Mouse (Mus musculus) CH12.LX (cell line): ENCODE results near the gene Cers5. TPM values are rescaled to one million over a fixed set of nuclear protein-coding genes. Genes with fewer than 3 reads are reported as not detected.

ENCODE experiments used
- DNase-seq: peaks from one replicate; pipeline ENCODE4 v3.0.0-alpha.2; 2013; ENCODE audit errors: extremely low read depth
- H3K27ac ChIP-seq: 2 replicates; pipeline ENCODE4 v1.5.1; 2012; ENCODE audit warnings: low read depth, mild to moderate bottlenecking, control low read depth, moderate library complexity; ENCODE audit not compliant: insufficient read depth
- H3K27me3 ChIP-seq: replicated peaks from 2 replicates; pipeline ENCODE3; 2012; ENCODE audit warnings: inconsistent platforms
- H3K36me3 ChIP-seq, 2 experiments: replicated peaks in 1 of 2; 2 replicates each; pipeline versions ENCODE3 to v1.6.1; 2012; ENCODE audit warnings: inconsistent platforms in 1 of 2, low read length in 1 of 2, mild to moderate bottlenecking in 1 of 2, mixed read lengths in 1 of 2, moderate library complexity in 1 of 2; ENCODE audit not compliant: control insufficient read depth in 1 of 2, insufficient read depth in 1 of 2
- H3K4me1 ChIP-seq, 2 experiments: 2 replicates each; pipeline ENCODE4 v1.6.1; 2012; ENCODE audit warnings: inconsistent platforms in 1 of 2, moderate library complexity in 1 of 2; ENCODE audit not compliant: insufficient read depth in 2 of 2, control insufficient read depth in 1 of 2
- H3K4me2 ChIP-seq: 2 replicates; pipeline ENCODE4 v1.6.1; 2012; ENCODE audit warnings: low read depth, mild to moderate bottlenecking, control low read depth; ENCODE audit not compliant: poor library complexity, insufficient read depth, severe bottlenecking
- H3K4me3 ChIP-seq, 3 experiments: fragments of 150-350 bp in 1 of 3; sonication (generic) in 1 of 3; replicated peaks in 1 of 3; 2 replicates each; pipeline versions ENCODE3 to v1.5.1; 2011 to 2012; ENCODE audit warnings: low read depth in 2 of 3, low read length in 2 of 3, mild to moderate bottlenecking in 2 of 3, moderate library complexity in 2 of 3, control low read depth in 1 of 3, improper control_type of control experiment in 1 of 3, inconsistent platforms in 1 of 3, mixed read lengths in 1 of 3; ENCODE audit not compliant: poor library complexity in 1 of 3
- H3K79me2 ChIP-seq: replicated peaks from 2 replicates; pipeline ENCODE4 v1.6.1; 2012; ENCODE audit warnings: mild to moderate bottlenecking, moderate library complexity; ENCODE audit not compliant: control insufficient read depth, poor library complexity, insufficient read depth, severe bottlenecking; ENCODE audit errors: extremely low read depth
- H3K9ac ChIP-seq: 2 replicates; pipeline ENCODE4 v1.6.1; 2012; ENCODE audit warnings: low read depth, mild to moderate bottlenecking, control low read depth, moderate library complexity; ENCODE audit not compliant: insufficient read depth
- H3K9me3 ChIP-seq: replicated peaks from 2 replicates; pipeline ENCODE3; 2012; ENCODE audit warnings: low read length, inconsistent platforms, mixed read lengths
- CHD1 ChIP-seq: IDR thresholded peaks from 2 replicates; pipeline ENCODE4 v1.6.1; 2012; ENCODE audit warnings: low read depth, low read length, improper control_type of control experiment, inconsistent platforms
- CHD2 ChIP-seq: IDR thresholded peaks from 2 replicates; pipeline ENCODE4 v1.6.1; 2011; ENCODE audit warnings: low read length, improper control_type of control experiment
- E2F4 ChIP-seq: IDR thresholded peaks from 2 replicates; pipeline ENCODE4 v1.6.1; 2011; ENCODE audit warnings: low read depth, low read length, improper control_type of control experiment; ENCODE audit not compliant: insufficient replicate concordance
- ETS1 ChIP-seq: conservative IDR thresholded peaks from 2 replicates; pipeline ENCODE4 v1.6.1; 2012; ENCODE audit warnings: low read depth, mild to moderate bottlenecking, inconsistent platforms, low read length, improper control_type of control experiment, moderate library complexity
- JUND ChIP-seq: conservative IDR thresholded peaks from 2 replicates; pipeline ENCODE4 v1.6.1; 2011; ENCODE audit warnings: low read depth, low read length, improper control_type of control experiment
- KAT2A ChIP-seq: IDR thresholded peaks from 2 replicates; pipeline ENCODE4 v1.6.1; 2012; ENCODE audit warnings: low read length, improper control_type of control experiment, inconsistent platforms; ENCODE audit not compliant: insufficient replicate concordance
- MAZ ChIP-seq: IDR thresholded peaks from 2 replicates; pipeline ENCODE4 v1.6.1; 2012; ENCODE audit warnings: low read depth, mild to moderate bottlenecking, inconsistent platforms, low read length, improper control_type of control experiment, moderate library complexity
- MXI1 ChIP-seq: IDR thresholded peaks from 2 replicates; pipeline ENCODE4 v1.6.1; 2011; ENCODE audit warnings: mild to moderate bottlenecking, low read depth, low read length, improper control_type of control experiment
- MYC ChIP-seq: IDR thresholded peaks from 2 replicates; pipeline ENCODE4 v1.6.1; 2011; ENCODE audit warnings: low read depth, mild to moderate bottlenecking, improper control_type of control experiment, low read length
- NRF1 ChIP-seq: IDR thresholded peaks from 2 replicates; pipeline ENCODE4 v1.6.1; 2014; ENCODE audit warnings: low read depth, mild to moderate bottlenecking, inconsistent platforms, low read length, improper control_type of control experiment, moderate library complexity
- PAX5 ChIP-seq: IDR thresholded peaks from 2 replicates; pipeline ENCODE4 v1.6.1; 2012; ENCODE audit warnings: low read length, inconsistent platforms, mixed read lengths
- RCOR1 ChIP-seq: conservative IDR thresholded peaks from 2 replicates; pipeline ENCODE4 v1.6.1; 2012; ENCODE audit warnings: low read depth, mild to moderate bottlenecking, inconsistent platforms, low read length, improper control_type of control experiment
- UBTF ChIP-seq: IDR thresholded peaks from 2 replicates; pipeline ENCODE4 v1.6.1; 2012; ENCODE audit warnings: low read depth, mild to moderate bottlenecking, inconsistent platforms, low read length, improper control_type of control experiment, moderate library complexity
- USF1 ChIP-seq: IDR thresholded peaks from 2 replicates; pipeline ENCODE4 v1.6.1; 2014; ENCODE audit warnings: low read depth, mild to moderate bottlenecking, inconsistent platforms, low read length, improper control_type of control experiment
- ZKSCAN1 ChIP-seq: IDR thresholded peaks from 2 replicates; pipeline ENCODE4 v1.6.1; 2012; ENCODE audit warnings: low read depth, inconsistent platforms, low read length, improper control_type of control experiment, borderline replicate concordance
- dilution Hi-C: fragments of 300-500 bp; cut with MboI; formaldehyde crosslinking; loops from 2 replicates; pipeline ENCODE4 v1.14.3; 2020; ENCODE audit warnings: low sequenced_read_pairs; ENCODE audit not compliant: extremely low pct_unique_long_range_greater_than_20kb, extremely low pct_ligation_motif_present
- in situ Hi-C: fragments of 300-500 bp; cut with MboI; formaldehyde crosslinking; loops from 3 replicates; pipeline ENCODE4 v1.14.3; 2019; ENCODE audit warnings: low sequenced_read_pairs, low pct_ligation_motif_present, low pct_unique_long_range_greater_than_20kb, mixed read lengths
- polyA plus RNA-seq: library from polyadenylated mRNA; unstranded; fragments of >175 nt; gene quantifications from 2 replicates; pipeline ENCODE4 v1.2.1, GENCODE M21; 2012; ENCODE audit warnings: low read depth; ENCODE audit not compliant: insufficient read length
- total RNA-seq, 2 experiments: library from RNA; depleted of rRNA; stranded (reverse); fragments of 300-350 nt in 1 of 2; fragments of >200 nt in 1 of 2; gene quantifications; 2 replicates each; pipeline ENCODE4 v1.2.3; 2012 to 2014

Cers5 gene
- total and polyA plus RNA-seq, 3 experiments = 45.0 to 149 (median 94.3) TPM

- Histone ChIP-seq H3K27ac (no peak overlapping the region), H3K27me3 (no peaks in the 10 kb centered on the region), H3K4me1 (peaks cover 0 to 13% of the 10 kb centered on the region in 2 experiments; a peak in 2 of 4 replicates), H3K36me3 (peaks cover 52 to 92% of the 10 kb centered on the region in 2 experiments), H3K79me2 (no peaks in the 10 kb centered on the region), H3K4me2 (no peak overlapping the region), H3K9me3 (no peaks in the 10 kb centered on the region), H3K9ac (no peak overlapping the region), H3K4me3 (no peak overlapping the region)
- TF ChIP-seq ETS1 = no peak
- TF ChIP-seq MYC = no peak
- TF ChIP-seq MXI1 = no peak
- no peak for TF ChIP-seq USF1
- no peak for TF ChIP-seq MAZ
- no peak for TF ChIP-seq RCOR1
- no peak for TF ChIP-seq UBTF
- no peak for TF ChIP-seq CHD1
- no peak for TF ChIP-seq E2F4
- no peak for TF ChIP-seq JUND
- no peak for TF ChIP-seq PAX5
- no peak for TF ChIP-seq NRF1
- TF ChIP-seq KAT2A = no peak
- TF ChIP-seq CHD2 = no peak
- in situ Hi-C loops = no loop called here
- no peak for DNase-seq
- dilution Hi-C loops = no loop called here
These were observed 59.8 kb downstream of the Cers5 start for GRCm38 (mm10) chr15:99712666-99713559.

- dilution Hi-C loops = no loop called here
- Histone ChIP-seq H3K9me3 (no peaks in the 10 kb centered on the region), H3K27me3 (no peaks in the 10 kb centered on the region), H3K4me1 (peaks cover 0 to 13% of the 10 kb centered on the region in 2 experiments; a peak in 2 of 4 replicates), H3K4me3 (no peak overlapping the region), H3K36me3 (peaks cover 63 to 91% of the 10 kb centered on the region in 2 experiments), H3K79me2 (no peaks in the 10 kb centered on the region), H3K9ac (no peak overlapping the region), H3K27ac (no peak overlapping the region), H3K4me2 (no peak overlapping the region)
- in situ Hi-C loops = no loop called here
- TF ChIP-seq PAX5 (no peak), ZKSCAN1 (no peak)
- no peak for DNase-seq
These were observed 61.2 kb downstream of the Cers5 start for GRCm38 (mm10) chr15:99711491-99711890.
